Mouse (Mus musculus) liver, adult 2 months (tissue): ENCODE measurements around the gene Znhit2. TPM values are rescaled to one million over a fixed set of nuclear protein-coding genes. Genes with fewer than 3 reads are reported as not detected.

Source experiments
- DNase-seq: peaks from one replicate; pipeline ENCODE4 v3.0.0-alpha.2; 2011; ENCODE audit warnings: low read depth, low spot score; ENCODE audit errors: extremely low read depth
- H3K27ac ChIP-seq: fragments of 200-500 bp; replicated peaks from 2 replicates; pipeline ENCODE4 v1.5.1; 2012; ENCODE audit warnings: low read depth, mild to moderate bottlenecking, control low read depth, inconsistent platforms, low read length; ENCODE audit not compliant: insufficient read depth
- H3K27me3 ChIP-seq: fragments of 200-500 bp; 2 replicates; pipeline ENCODE4 v1.6.1; 2012; ENCODE audit warnings: mild to moderate bottlenecking, moderate library complexity, low read length, inconsistent platforms; ENCODE audit not compliant: control insufficient read depth, insufficient read depth
- H3K36me3 ChIP-seq: fragments of 200-500 bp; 2 replicates; pipeline ENCODE4 v1.6.1; 2012; ENCODE audit warnings: low read length, inconsistent platforms; ENCODE audit not compliant: control insufficient read depth, insufficient read depth
- H3K4me1 ChIP-seq: fragments of 200-500 bp; 2 replicates; pipeline ENCODE4 v1.6.1; 2011; ENCODE audit warnings: low read length; ENCODE audit not compliant: control insufficient read depth, insufficient read depth
- H3K4me3 ChIP-seq: fragments of 200-500 bp; 2 replicates; pipeline ENCODE4 v1.5.1; 2011; ENCODE audit warnings: low read depth, mild to moderate bottlenecking, control low read depth, low read length, moderate library complexity; ENCODE audit not compliant: insufficient read depth
- H3K79me2 ChIP-seq: fragments of 200-500 bp; 2 replicates; pipeline ENCODE4 v1.6.1; 2012; ENCODE audit warnings: inconsistent platforms, mild to moderate bottlenecking, low read length, moderate library complexity; ENCODE audit not compliant: control insufficient read depth, insufficient read depth
- H3K9ac ChIP-seq: fragments of 200-500 bp; 2 replicates; pipeline ENCODE4 v1.6.1; 2012; ENCODE audit warnings: low read depth, mild to moderate bottlenecking, control low read depth, inconsistent platforms, low read length
- CTCF ChIP-seq: fragments of 200-500 bp; IDR thresholded peaks from 2 replicates; pipeline ENCODE4 v1.5.1; 2011; ENCODE audit warnings: low read depth, low read length, control low read depth
- POLR2A ChIP-seq: fragments of 200-500 bp; IDR thresholded peaks from 2 replicates; pipeline ENCODE4 v1.6.1; 2011; ENCODE audit warnings: low read length, control low read depth; ENCODE audit not compliant: insufficient read depth; ENCODE audit errors: extremely low read depth
- WGBS: fragments of 180-500 bp; shearing (Covaris S2); methylation state at CpG from one replicate; pipeline ENCODE4 v1.1.7; 2018; 5-methylcytosine and 5-hydroxymethylcytosine counted together
- polyA plus RNA-seq: library from polyadenylated mRNA; depleted of rRNA; stranded (reverse); fragments of >200 nt; gene quantifications from 2 replicates; pipeline ENCODE4 v1.2.3, GENCODE M21; 2012
- total RNA-seq: library from RNA; depleted of rRNA; stranded (reverse); fragments of >200 nt; gene quantifications from 2 replicates; pipeline ENCODE4 v1.2.3, GENCODE M21; 2014

Znhit2 gene
- total and polyA plus RNA-seq, 2 experiments = 10.9 to 52.6 TPM

GRCm38 (mm10) chr19:6066571-6066970, 5.6 kb downstream of the Znhit2 start:
- peak overlapping the region; percentile 31 for H3K9ac ChIP-seq
- no peak for TF ChIP-seq CTCF
- no peak for TF ChIP-seq POLR2A
- H3K4me1 ChIP-seq = peaks cover 24% of the 10 kb centered on the region
- H3K27ac ChIP-seq = peak overlapping the region; percentile 23; the same call in 1 of the 2 replicates
- no peaks in the 10 kb centered on the region; the same call in 1 of the 2 replicates for H3K36me3 ChIP-seq
- WGBS = 21% methylated on average over 5 of the region's 5 CpGs
- peaks cover 5% of the 10 kb centered on the region; the same call in 1 of the 2 replicates for H3K79me2 ChIP-seq
- no peak for DNase-seq
- H3K4me3 ChIP-seq = peak overlapping the region; percentile 74; the same call in 1 of the 2 replicates
- H3K27me3 ChIP-seq = no peaks in the 10 kb centered on the region

- no peaks in the 10 kb centered on the region for H3K27me3 ChIP-seq
- peak overlapping the region; percentile 71 for H3K27ac ChIP-seq
- H3K4me1 ChIP-seq = peaks cover 23% of the 10 kb centered on the region
- under 1% methylated on average over 30 of the region's 30 CpGs for WGBS
- H3K9ac ChIP-seq = peak overlapping the region; percentile 85
- H3K36me3 ChIP-seq = no peaks in the 10 kb centered on the region; the same call in 1 of the 2 replicates
- peaks cover 5% of the 10 kb centered on the region; the same call in 1 of the 2 replicates for H3K79me2 ChIP-seq
- peak; percentile 70 for DNase-seq
- H3K4me3 ChIP-seq = peak overlapping the region; percentile 74
- TF ChIP-seq POLR2A (no peak), CTCF (peak; percentile 93)
These were observed 6.2 kb downstream of the Znhit2 start for GRCm38 (mm10) chr19:6067011-6067723.

- Histone ChIP-seq H3K4me1 (peaks cover 16% of the 10 kb centered on the region), H3K9ac (peak within 1 kb of the TSS; percentile 85), H3K4me3 (peak within 1 kb of the TSS; percentile 74), H3K27me3 (no peaks in the 10 kb centered on the region), H3K79me2 (peaks cover 5% of the 10 kb centered on the region; the same call in 1 of the 2 replicates), H3K27ac (peak within 1 kb of the TSS; percentile 71), H3K36me3 (no peaks in the 10 kb centered on the region; the same call in 1 of the 2 replicates)
- no peak for TF ChIP-seq CTCF
- peak; percentile 67; the same call in 1 of the 2 replicates for TF ChIP-seq POLR2A
- 11% methylated on average over 33 of the region's 33 CpGs for WGBS
- DNase-seq = peak; percentile 89
These were observed 6.9 kb downstream of the Znhit2 start, which contains the start of gene Tm7sf2 for GRCm38 (mm10) chr19:6067724-6068415. Gene Tm7sf2 (minus strand): TSS chr19:6068373.

DNA sequence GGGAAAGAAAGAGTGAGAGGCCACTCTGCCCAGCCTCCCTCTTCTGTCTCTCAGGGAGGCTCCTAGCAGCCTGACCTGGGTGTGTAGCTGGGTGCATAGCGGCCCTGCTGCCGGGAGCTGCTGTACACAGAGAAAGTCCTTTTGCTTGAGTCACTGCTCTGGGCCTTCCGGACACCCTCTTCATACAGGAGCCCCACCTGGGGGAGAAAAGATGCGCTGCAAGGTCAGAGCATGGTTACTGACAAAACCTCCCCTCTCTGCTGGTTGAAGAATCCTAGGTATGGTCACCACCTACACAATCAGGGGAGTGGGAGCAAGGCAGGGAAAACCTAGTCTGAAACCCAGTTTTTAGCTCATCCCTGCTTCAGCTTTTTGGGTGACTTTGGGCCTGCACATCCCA, 8.0 kb downstream of the Znhit2 start:
- no peak for TF ChIP-seq CTCF
- no peak for TF ChIP-seq POLR2A
- H3K79me2 ChIP-seq = peaks cover 5% of the 10 kb centered on the region; the same call in 1 of the 2 replicates
- H3K4me3 ChIP-seq = no peak overlapping the region
- no peak overlapping the region for H3K9ac ChIP-seq
- no peaks in the 10 kb centered on the region for H3K27me3 ChIP-seq
- DNase-seq = no peak
- no peak overlapping the region for H3K27ac ChIP-seq
- peaks cover 12% of the 10 kb centered on the region for H3K4me1 ChIP-seq
- WGBS = 90% methylated on average over 4 of the region's 4 CpGs
- no peaks in the 10 kb centered on the region; the same call in 1 of the 2 replicates for H3K36me3 ChIP-seq

GRCm38 (mm10) chr19:6069851-6070250, 8.9 kb downstream of the Znhit2 start:
- H3K4me1 ChIP-seq = peaks cover 12% of the 10 kb centered on the region
- no peak overlapping the region for H3K27ac ChIP-seq
- WGBS = 94% methylated on average over 10 of the region's 10 CpGs
- no peak overlapping the region for H3K4me3 ChIP-seq
- peaks cover 5% of the 10 kb centered on the region; the same call in 1 of the 2 replicates for H3K79me2 ChIP-seq
- no peaks in the 10 kb centered on the region; the same call in 1 of the 2 replicates for H3K36me3 ChIP-seq
- H3K27me3 ChIP-seq = no peaks in the 10 kb centered on the region
- TF ChIP-seq CTCF (no peak), POLR2A (no peak)
- DNase-seq = no peak
- H3K9ac ChIP-seq = no peak overlapping the region
